Mouse (Mus musculus) CH12.LX (cell line): ENCODE measurements at regions not wholly inside any gene's neighbourhood (a gene's known extent, or its start where the extent isn't known, plus 50 kb on each side); places are given as distances from the start of the nearest gene placed in this dataset.

Experiments used
- DNase-seq: peaks from one replicate; pipeline ENCODE4 v3.0.0-alpha.2; 2013; ENCODE audit errors: extremely low read depth
- H3K27ac ChIP-seq: 2 replicates; pipeline ENCODE4 v1.5.1; 2012; ENCODE audit warnings: low read depth, mild to moderate bottlenecking, control low read depth, moderate library complexity; ENCODE audit not compliant: insufficient read depth
- H3K27me3 ChIP-seq: replicated peaks from 2 replicates; pipeline ENCODE3; 2012; ENCODE audit warnings: inconsistent platforms
- H3K36me3 ChIP-seq, 2 experiments: replicated peaks in 1 of 2; 2 replicates each; pipeline versions ENCODE3 to v1.6.1; 2012; ENCODE audit warnings: inconsistent platforms in 1 of 2, low read length in 1 of 2, mild to moderate bottlenecking in 1 of 2, mixed read lengths in 1 of 2, moderate library complexity in 1 of 2; ENCODE audit not compliant: control insufficient read depth in 1 of 2, insufficient read depth in 1 of 2
- H3K4me1 ChIP-seq, 2 experiments: 2 replicates each; pipeline ENCODE4 v1.6.1; 2012; ENCODE audit warnings: inconsistent platforms in 1 of 2, moderate library complexity in 1 of 2; ENCODE audit not compliant: insufficient read depth in 2 of 2, control insufficient read depth in 1 of 2
- H3K4me2 ChIP-seq: 2 replicates; pipeline ENCODE4 v1.6.1; 2012; ENCODE audit warnings: low read depth, mild to moderate bottlenecking, control low read depth; ENCODE audit not compliant: poor library complexity, insufficient read depth, severe bottlenecking
- H3K4me3 ChIP-seq, 3 experiments: fragments of 150-350 bp in 1 of 3; sonication (generic) in 1 of 3; replicated peaks in 1 of 3; 2 replicates each; pipeline versions ENCODE3 to v1.5.1; 2011 to 2012; ENCODE audit warnings: low read depth in 2 of 3, low read length in 2 of 3, mild to moderate bottlenecking in 2 of 3, moderate library complexity in 2 of 3, control low read depth in 1 of 3, improper control_type of control experiment in 1 of 3, inconsistent platforms in 1 of 3, mixed read lengths in 1 of 3; ENCODE audit not compliant: poor library complexity in 1 of 3
- H3K79me2 ChIP-seq: replicated peaks from 2 replicates; pipeline ENCODE4 v1.6.1; 2012; ENCODE audit warnings: mild to moderate bottlenecking, moderate library complexity; ENCODE audit not compliant: control insufficient read depth, poor library complexity, insufficient read depth, severe bottlenecking; ENCODE audit errors: extremely low read depth
- H3K9ac ChIP-seq: 2 replicates; pipeline ENCODE4 v1.6.1; 2012; ENCODE audit warnings: low read depth, mild to moderate bottlenecking, control low read depth, moderate library complexity; ENCODE audit not compliant: insufficient read depth
- H3K9me3 ChIP-seq: replicated peaks from 2 replicates; pipeline ENCODE3; 2012; ENCODE audit warnings: low read length, inconsistent platforms, mixed read lengths
- BHLHE40 ChIP-seq: IDR thresholded peaks from 2 replicates; pipeline ENCODE4 v1.6.1; 2011; ENCODE audit warnings: mild to moderate bottlenecking, low read depth, low read length, improper control_type of control experiment
- CHD2 ChIP-seq: IDR thresholded peaks from 2 replicates; pipeline ENCODE4 v1.6.1; 2011; ENCODE audit warnings: low read length, improper control_type of control experiment
- E2F4 ChIP-seq: IDR thresholded peaks from 2 replicates; pipeline ENCODE4 v1.6.1; 2011; ENCODE audit warnings: low read depth, low read length, improper control_type of control experiment; ENCODE audit not compliant: insufficient replicate concordance
- ELF1 ChIP-seq: IDR thresholded peaks from 2 replicates; pipeline ENCODE4 v1.6.1; 2014; ENCODE audit warnings: low read depth, mild to moderate bottlenecking, inconsistent platforms, low read length, improper control_type of control experiment
- ETS1 ChIP-seq: conservative IDR thresholded peaks from 2 replicates; pipeline ENCODE4 v1.6.1; 2012; ENCODE audit warnings: low read depth, mild to moderate bottlenecking, inconsistent platforms, low read length, improper control_type of control experiment, moderate library complexity
- IRF4 ChIP-seq: IDR thresholded peaks from 2 replicates; pipeline ENCODE4 v1.6.1; 2014; ENCODE audit warnings: low read depth, mild to moderate bottlenecking, inconsistent platforms, low read length, improper control_type of control experiment
- MAFK ChIP-seq: IDR thresholded peaks from 2 replicates; pipeline ENCODE4 v1.6.1; 2011; ENCODE audit warnings: low read length, improper control_type of control experiment; ENCODE audit not compliant: insufficient replicate concordance
- MXI1 ChIP-seq: IDR thresholded peaks from 2 replicates; pipeline ENCODE4 v1.6.1; 2011; ENCODE audit warnings: mild to moderate bottlenecking, low read depth, low read length, improper control_type of control experiment
- NELFE ChIP-seq: IDR thresholded peaks from 2 replicates; pipeline ENCODE4 v1.6.1; 2011; ENCODE audit warnings: low read depth, low read length, improper control_type of control experiment
- PAX5 ChIP-seq: IDR thresholded peaks from 2 replicates; pipeline ENCODE4 v1.6.1; 2012; ENCODE audit warnings: low read length, inconsistent platforms, mixed read lengths
- RAD21 ChIP-seq: IDR thresholded peaks from 2 replicates; pipeline ENCODE4 v1.6.1; 2011; ENCODE audit warnings: low read depth, mild to moderate bottlenecking, low read length, improper control_type of control experiment, moderate library complexity
- SIN3A ChIP-seq: IDR thresholded peaks from 2 replicates; pipeline ENCODE4 v1.6.1; 2012; ENCODE audit warnings: low read length, improper control_type of control experiment, inconsistent platforms
- USF2 ChIP-seq: conservative IDR thresholded peaks from 2 replicates; pipeline ENCODE4 v1.6.1; 2011; ENCODE audit warnings: low read depth, low read length, improper control_type of control experiment
- ZC3H11A ChIP-seq: IDR thresholded peaks from 2 replicates; pipeline ENCODE4 v1.6.1; 2012; ENCODE audit warnings: low read depth, mild to moderate bottlenecking, inconsistent platforms, low read length, improper control_type of control experiment
- ZKSCAN1 ChIP-seq: IDR thresholded peaks from 2 replicates; pipeline ENCODE4 v1.6.1; 2012; ENCODE audit warnings: low read depth, inconsistent platforms, low read length, improper control_type of control experiment, borderline replicate concordance
- ZMIZ1 ChIP-seq: IDR thresholded peaks from 2 replicates; pipeline ENCODE4 v1.6.1; 2012; ENCODE audit warnings: low read depth, mild to moderate bottlenecking, inconsistent platforms, low read length, improper control_type of control experiment
- ZNF384 ChIP-seq: IDR thresholded peaks from 2 replicates; pipeline ENCODE4 v1.6.1; 2012; ENCODE audit warnings: low read depth, low read length, improper control_type of control experiment, inconsistent platforms
- dilution Hi-C: fragments of 300-500 bp; cut with MboI; formaldehyde crosslinking; loops from 2 replicates; pipeline ENCODE4 v1.14.3; 2020; ENCODE audit warnings: low sequenced_read_pairs; ENCODE audit not compliant: extremely low pct_unique_long_range_greater_than_20kb, extremely low pct_ligation_motif_present
- in situ Hi-C: fragments of 300-500 bp; cut with MboI; formaldehyde crosslinking; loops from 3 replicates; pipeline ENCODE4 v1.14.3; 2019; ENCODE audit warnings: low sequenced_read_pairs, low pct_ligation_motif_present, low pct_unique_long_range_greater_than_20kb, mixed read lengths

DNA sequence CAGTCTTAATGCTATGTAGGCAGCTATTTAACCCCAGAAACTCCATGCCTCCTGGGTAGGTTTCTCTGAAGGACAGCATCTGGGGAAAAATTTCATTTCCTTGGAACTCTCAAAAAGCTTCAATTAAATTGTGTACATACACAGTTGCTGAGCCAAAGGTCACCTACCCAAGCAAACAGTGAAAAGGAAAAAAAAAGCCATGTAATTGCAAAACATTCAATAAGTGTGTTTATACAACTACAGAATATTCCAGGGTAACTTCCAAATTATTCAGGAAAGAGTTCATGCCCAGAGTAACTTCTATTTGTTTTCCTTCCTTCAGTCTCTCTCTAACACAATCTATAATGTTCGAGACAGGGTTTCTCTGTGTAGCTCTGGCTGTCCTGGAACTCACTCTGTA lies 441.2 kb upstream of the Adgrl3 start:
- TF ChIP-seq ZMIZ1 (no peak), PAX5 (no peak), RAD21 (no peak), ELF1 (no peak), ETS1 (no peak), ZC3H11A (no peak)
- no peak overlapping the region for H3K27ac ChIP-seq
- H3K9ac ChIP-seq = no peak overlapping the region
- no peak overlapping the region for H3K4me3 ChIP-seq
- H3K36me3 ChIP-seq = no peaks in the 10 kb centered on the region
- no peaks in the 10 kb centered on the region for H3K79me2 ChIP-seq
- DNase-seq = no peak
- no peaks in the 10 kb centered on the region; a peak in 1 of 4 replicates for H3K4me1 ChIP-seq
- H3K4me2 ChIP-seq = no peak overlapping the region
- in situ Hi-C loops (no loop called here), dilution Hi-C loops (no loop called here)
- no peaks in the 10 kb centered on the region for H3K27me3 ChIP-seq
- H3K9me3 ChIP-seq = no peaks in the 10 kb centered on the region

- Histone ChIP-seq H3K9ac (no peak overlapping the region), H3K27me3 (no peaks in the 10 kb centered on the region), H3K4me2 (no peak overlapping the region), H3K4me3 (no peak overlapping the region), H3K27ac (no peak overlapping the region), H3K79me2 (no peaks in the 10 kb centered on the region), H3K4me1 (no peaks in the 10 kb centered on the region), H3K9me3 (no peaks in the 10 kb centered on the region), H3K36me3 (no peaks in the 10 kb centered on the region)
- TF ChIP-seq ELF1 = no peak
- TF ChIP-seq CHD2 = no peak
- no peak for TF ChIP-seq RAD21
- no peak for TF ChIP-seq MXI1
- no peak for TF ChIP-seq PAX5
- no peak for TF ChIP-seq SIN3A
- TF ChIP-seq E2F4 = no peak
- TF ChIP-seq ZNF384 = no peak
- no peak for TF ChIP-seq IRF4
- no peak for TF ChIP-seq ZMIZ1
- TF ChIP-seq ZKSCAN1 = no peak
- TF ChIP-seq ETS1 = no peak
- no peak for TF ChIP-seq NELFE
- no peak for TF ChIP-seq BHLHE40
- no peak for TF ChIP-seq MAFK
- TF ChIP-seq USF2 = no peak
- dilution Hi-C loops = no loop called here
- in situ Hi-C loops = no loop called here
- no peak for DNase-seq
Measured at GRCm38 (mm10) chr5:80611571-80611970, 408.4 kb upstream of the Adgrl3 start.
